Mouse (Mus musculus): Measurements from ENCODE around the gene Rap1gap. TPM values are rescaled to one million over a fixed set of nuclear protein-coding genes. Genes with fewer than 3 reads are reported as not detected.

Rap1gap gene
- polyA plus RNA-seq, 1 experiment = 1.3 TPM

DNA sequence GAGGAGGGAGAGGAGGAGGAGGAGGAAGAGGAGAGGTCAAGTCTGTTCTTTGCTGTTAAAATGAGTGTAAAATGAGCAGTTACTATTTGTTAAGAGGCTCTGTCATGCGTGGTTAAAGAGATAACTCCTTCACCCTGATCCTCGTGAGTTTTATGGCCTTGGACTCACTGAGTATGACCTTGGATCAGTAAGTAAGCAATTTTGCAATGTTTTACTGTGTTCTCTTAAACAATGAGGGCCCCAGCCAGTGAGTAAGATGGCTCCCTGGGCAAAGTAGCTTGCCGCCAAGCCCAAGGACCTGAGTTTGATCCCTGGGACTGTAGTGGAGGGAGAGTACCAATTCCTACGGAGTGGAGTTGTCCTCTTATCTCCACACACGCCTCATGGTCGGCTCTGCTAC lies 36.4 kb downstream of the Rap1gap start:
- Histone ChIP-seq H3K4me3 (no peak overlapping the region), H3ac (ENCODE audit: control insufficient read depth, insufficient read length) (no peak overlapping the region), H3K27me3 (ENCODE audit: control insufficient read depth, insufficient read depth, insufficient read length) (peaks cover 24% of the 10 kb centered on the region), H3K36me3 (ENCODE audit: control insufficient read depth, insufficient read depth) (no peaks in the 10 kb centered on the region), H3K4me2 (ENCODE audit: low read depth) (no peak overlapping the region), H3K79me2 (ENCODE audit: control insufficient read depth, insufficient read depth) (no peaks in the 10 kb centered on the region)
- no peak for TF ChIP-seq MAX (IDR thresholded peaks at IDR 0.05; ENCODE audit: low read depth)
- no peak for TF ChIP-seq E2F4 (IDR thresholded peaks at IDR 0.05; ENCODE audit: insufficient read depth)
- no peak for TF ChIP-seq TCF12 (IDR thresholded peaks at IDR 0.05; ENCODE audit: insufficient read depth, poor library complexity, severe bottlenecking)
- TF ChIP-seq TCF3 (IDR thresholded peaks at IDR 0.05; ENCODE audit: insufficient read length, low read depth) = no peak
- no peak for TF ChIP-seq POLR2A (IDR thresholded peaks at IDR 0.05; ENCODE audit: insufficient read length, low read depth)
- no peak for TF ChIP-seq POLR2AphosphoS2 (IDR thresholded peaks at IDR 0.05; ENCODE audit: insufficient read length, low read depth)
- TF ChIP-seq USF1 (IDR thresholded peaks at IDR 0.05; ENCODE audit: low read depth) = no peak
- no peak for TF ChIP-seq CEBPB (IDR thresholded peaks at IDR 0.05; ENCODE audit: insufficient read depth, poor library complexity, severe bottlenecking)
- TF ChIP-seq REST (IDR thresholded peaks at IDR 0.05; ENCODE audit: insufficient read depth, insufficient read length) = no peak
- no peak for TF ChIP-seq SRF (IDR thresholded peaks at IDR 0.05; ENCODE audit: control insufficient read depth, insufficient read length, low read depth)
- no peak for TF ChIP-seq MYOG (IDR thresholded peaks at IDR 0.05; ENCODE audit: control insufficient read depth in 1 of 3, insufficient read depth in 1 of 3, insufficient read length in 2 of 3, low read depth in 2 of 3)
- TF ChIP-seq MYOD1 (IDR thresholded peaks at IDR 0.05; ENCODE audit: control insufficient read depth in 1 of 3, insufficient read length in 2 of 3, low read depth in 2 of 3) = no peak

DNA sequence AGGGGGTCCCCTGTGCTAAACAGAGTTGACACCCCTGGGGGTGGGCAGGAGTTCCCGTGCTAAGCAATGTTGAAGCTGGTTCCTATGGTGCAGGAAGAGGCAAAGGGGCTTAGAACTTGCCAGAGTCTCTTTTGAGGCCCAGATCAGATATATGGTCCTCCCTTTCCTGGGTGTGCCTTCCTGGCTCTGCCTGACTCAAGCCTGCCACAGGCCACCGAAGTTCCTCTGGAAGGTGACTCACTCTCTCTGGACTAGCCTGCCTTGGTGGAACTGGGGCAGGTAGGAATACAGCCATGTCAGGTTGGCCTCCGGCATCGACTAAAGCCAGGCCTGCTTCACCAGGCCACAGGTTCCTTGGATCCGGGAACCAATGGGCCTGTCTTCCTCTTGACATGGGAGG lies 38.6 kb downstream of the Rap1gap start:
- H3ac ChIP-seq (ENCODE audit: control insufficient read depth, insufficient read length) = no peak overlapping the region
- TF ChIP-seq USF1 (IDR thresholded peaks at IDR 0.05; ENCODE audit: low read depth) = no peak
- TF ChIP-seq CEBPB (IDR thresholded peaks at IDR 0.05; ENCODE audit: insufficient read depth, poor library complexity, severe bottlenecking) = no peak
- no peak for TF ChIP-seq E2F4 (IDR thresholded peaks at IDR 0.05; ENCODE audit: insufficient read depth)
- no peak for TF ChIP-seq MAX (IDR thresholded peaks at IDR 0.05; ENCODE audit: low read depth)
- no peak overlapping the region for H3K4me2 ChIP-seq (ENCODE audit: low read depth)
- H3K27me3 ChIP-seq (ENCODE audit: control insufficient read depth, insufficient read depth, insufficient read length) = peaks cover 21% of the 10 kb centered on the region
- no peak overlapping the region for H3K4me3 ChIP-seq
- no peaks in the 10 kb centered on the region for H3K79me2 ChIP-seq (ENCODE audit: control insufficient read depth, insufficient read depth)
- no peaks in the 10 kb centered on the region for H3K36me3 ChIP-seq (ENCODE audit: control insufficient read depth, insufficient read depth)

DNA sequence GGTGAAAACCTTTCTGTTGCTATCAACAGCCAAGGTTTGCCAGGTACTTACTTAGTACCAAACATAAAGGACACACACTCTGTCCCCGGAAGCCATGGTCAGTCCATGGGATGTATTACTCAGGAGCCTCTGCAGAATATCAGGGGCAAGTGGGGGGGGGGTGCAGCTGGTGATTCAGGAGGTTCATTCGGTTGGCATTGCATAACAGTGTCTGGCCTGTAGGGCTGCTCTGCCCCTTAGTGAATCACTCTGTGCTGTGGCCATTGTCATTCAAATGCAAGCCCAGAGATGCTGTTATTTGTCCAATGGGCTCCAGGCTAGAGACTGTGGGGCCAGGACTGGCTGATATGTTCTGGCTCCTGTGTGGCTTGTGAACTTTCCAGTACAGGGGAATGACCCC lies 40.0 kb downstream of the Rap1gap start:
- Histone ChIP-seq H3K4me3 (no peak overlapping the region), H3K27me3 (ENCODE audit: control insufficient read depth, insufficient read depth, insufficient read length) (peaks cover 21% of the 10 kb centered on the region), H3K36me3 (ENCODE audit: control insufficient read depth, insufficient read depth) (no peaks in the 10 kb centered on the region), H3ac (ENCODE audit: control insufficient read depth, insufficient read length) (no peak overlapping the region), H3K79me2 (ENCODE audit: control insufficient read depth, insufficient read depth) (no peaks in the 10 kb centered on the region), H3K4me2 (ENCODE audit: low read depth) (no peak overlapping the region)
- peak; percentile 66 for TF ChIP-seq CEBPB (IDR thresholded peaks at IDR 0.05; ENCODE audit: insufficient read depth, poor library complexity, severe bottlenecking)
- no peak for TF ChIP-seq MYOG (IDR thresholded peaks at IDR 0.05; ENCODE audit: control insufficient read depth in 1 of 3, insufficient read depth in 1 of 3, insufficient read length in 2 of 3, low read depth in 2 of 3)

DNA sequence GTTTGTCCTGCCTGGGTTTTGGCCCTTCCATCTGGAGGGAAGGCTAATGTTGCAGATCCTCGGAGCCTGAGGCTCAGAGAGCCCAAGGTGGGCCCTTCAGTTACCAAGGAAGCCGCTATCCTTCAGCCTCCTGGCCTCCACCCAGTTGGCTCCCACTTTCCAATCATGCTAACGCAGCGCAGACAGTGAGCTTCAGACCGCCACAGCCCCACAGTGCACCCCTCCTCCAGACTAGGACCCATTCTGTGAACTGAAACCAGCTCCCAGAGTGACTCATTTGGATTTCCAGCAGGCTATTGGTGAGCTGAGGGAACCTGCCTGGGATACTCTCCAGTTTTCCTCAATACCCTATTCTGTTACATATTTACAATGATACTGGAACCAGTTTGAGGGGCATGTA lies 40.9 kb downstream of the Rap1gap start:
- Histone ChIP-seq H3ac (ENCODE audit: control insufficient read depth, insufficient read length) (no peak overlapping the region), H3K4me2 (ENCODE audit: low read depth) (no peak overlapping the region), H3K79me2 (ENCODE audit: control insufficient read depth, insufficient read depth) (no peaks in the 10 kb centered on the region), H3K27me3 (ENCODE audit: control insufficient read depth, insufficient read depth, insufficient read length) (peaks cover 16% of the 10 kb centered on the region), H3K36me3 (ENCODE audit: control insufficient read depth, insufficient read depth) (no peaks in the 10 kb centered on the region), H3K4me3 (no peak overlapping the region)
- TF ChIP-seq E2F4 (IDR thresholded peaks at IDR 0.05; ENCODE audit: insufficient read depth) = no peak
- no peak for TF ChIP-seq CEBPB (IDR thresholded peaks at IDR 0.05; ENCODE audit: insufficient read depth, poor library complexity, severe bottlenecking)
- no peak for TF ChIP-seq SRF (IDR thresholded peaks at IDR 0.05; ENCODE audit: control insufficient read depth, insufficient read length, low read depth)
- TF ChIP-seq MYOD1 (IDR thresholded peaks at IDR 0.05; ENCODE audit: control insufficient read depth in 1 of 3, insufficient read length in 2 of 3, low read depth in 2 of 3) = no peak
- no peak for TF ChIP-seq USF1 (IDR thresholded peaks at IDR 0.05; ENCODE audit: low read depth)
- TF ChIP-seq REST (IDR thresholded peaks at IDR 0.05; ENCODE audit: insufficient read depth, insufficient read length) = no peak
- TF ChIP-seq MAX (IDR thresholded peaks at IDR 0.05; ENCODE audit: low read depth) = no peak
- TF ChIP-seq MYOG (IDR thresholded peaks at IDR 0.05; ENCODE audit: control insufficient read depth in 1 of 3, insufficient read depth in 1 of 3, insufficient read length in 2 of 3, low read depth in 2 of 3) = no peak
- TF ChIP-seq TCF12 (IDR thresholded peaks at IDR 0.05; ENCODE audit: insufficient read depth, poor library complexity, severe bottlenecking) = no peak
- no peak for TF ChIP-seq TCF3 (IDR thresholded peaks at IDR 0.05; ENCODE audit: insufficient read length, low read depth)
- no peak for TF ChIP-seq POLR2A (IDR thresholded peaks at IDR 0.05; ENCODE audit: insufficient read length, low read depth)
- TF ChIP-seq POLR2AphosphoS2 (IDR thresholded peaks at IDR 0.05; ENCODE audit: insufficient read length, low read depth) = no peak

DNA sequence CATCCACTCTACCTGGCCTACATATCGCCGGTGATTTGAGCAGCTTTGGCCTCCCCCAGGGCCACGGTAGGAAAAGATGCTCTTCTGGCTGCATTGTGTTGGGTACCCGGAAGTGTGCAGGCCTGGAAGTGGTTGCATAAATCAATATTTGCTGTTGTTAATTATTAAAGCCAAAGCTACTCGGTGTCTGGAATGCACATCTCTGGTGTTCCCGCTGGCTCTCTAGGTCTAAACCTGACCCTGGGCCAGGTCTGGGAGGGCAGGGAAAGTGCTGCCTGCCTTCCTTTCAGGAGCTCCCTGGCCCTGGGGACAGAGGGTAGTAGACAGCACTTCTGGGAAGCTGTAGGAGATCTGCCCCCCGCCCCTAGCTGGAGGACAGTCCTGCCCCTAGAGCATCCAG lies 42.0 kb downstream of the Rap1gap start:
- Histone ChIP-seq H3K4me3 (no peak overlapping the region), H3ac (ENCODE audit: control insufficient read depth, insufficient read length) (no peak overlapping the region), H3K79me2 (ENCODE audit: control insufficient read depth, insufficient read depth) (no peaks in the 10 kb centered on the region), H3K27me3 (ENCODE audit: control insufficient read depth, insufficient read depth, insufficient read length) (peaks cover 22% of the 10 kb centered on the region), H3K36me3 (ENCODE audit: control insufficient read depth, insufficient read depth) (no peaks in the 10 kb centered on the region), H3K4me2 (ENCODE audit: low read depth) (peak overlapping the region; percentile 96)
- TF ChIP-seq POLR2AphosphoS2 (IDR thresholded peaks at IDR 0.05; ENCODE audit: insufficient read length, low read depth) = no peak
